Mouse (Mus musculus): ENCODE results near the gene Ptprt.

- TF ChIP-seq GATA1 (IDR thresholded peaks at IDR 0.05; ENCODE audit: borderline replicate concordance, low read length), result no peak
- TF ChIP-seq FLI1 (IDR thresholded peaks at IDR 0.05; ENCODE audit: low read length), result no peak
These were observed 145.0 kb downstream of the Ptprt start for GRCm38 (mm10) chr2:162515993-162516392.

Data from megakaryocyte, embryonic 14.5 days (primary cell).